Mouse (Mus musculus): ENCODE measurements around the gene BC061237.
"Not testable (repeated sequence)": the region's sequence is repeated elsewhere in the genome, so short reads cannot be mapped to it uniquely, and the experiment has no call there.

Gene BC061237

DNA sequence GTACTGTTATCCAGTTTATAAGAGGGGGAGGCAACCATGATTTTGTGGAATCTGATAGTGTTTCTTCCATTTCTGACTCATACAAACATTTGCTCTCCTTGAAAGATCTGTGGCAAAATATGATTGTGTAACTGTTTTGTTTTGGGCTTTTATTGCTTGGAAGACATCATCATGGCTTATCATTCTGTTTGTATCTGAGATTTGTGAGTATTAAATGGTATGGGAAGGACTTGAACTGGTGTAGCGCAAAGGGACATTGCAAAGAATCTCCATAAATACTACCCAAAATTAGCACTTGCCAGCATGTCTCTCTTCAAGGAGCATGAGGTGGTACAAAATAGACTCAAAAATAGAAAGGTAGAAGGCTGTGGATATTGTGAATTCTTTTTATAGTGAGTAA is at the start of gene BC061237:
Gene BC061237, plus strand, starts transcription at position 301 of the 400 bp plus-strand sequence.
- DNase-seq (ENCODE audit: low spot score) = not testable (repeated sequence)

DNA sequence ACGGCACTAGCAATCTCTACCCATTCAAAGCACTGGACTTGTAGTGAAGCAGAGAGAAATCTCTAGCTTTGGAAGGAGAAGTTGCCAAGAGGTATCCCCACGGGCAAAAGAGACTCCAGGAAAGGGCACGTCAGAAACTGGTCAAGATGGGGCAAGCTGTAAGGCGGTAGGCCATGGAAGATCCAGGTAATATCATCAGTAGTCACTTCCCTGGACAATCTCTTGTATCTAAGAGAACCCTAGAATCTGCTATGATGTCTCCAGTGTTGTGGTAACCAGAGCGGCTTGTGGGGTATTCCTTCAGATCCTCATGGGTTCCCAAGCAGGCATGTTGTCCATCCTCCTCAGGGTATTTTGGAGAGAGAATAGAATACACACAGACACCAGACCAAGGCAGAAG is 25.7 kb downstream of the BC061237 start, which contains the start of gene Gm17093:
Gene Gm17093, plus strand, starts transcription at position 301 of the 400 bp plus-strand sequence.
- not testable (repeated sequence) for DNase-seq (ENCODE audit: low spot score)

DNA sequence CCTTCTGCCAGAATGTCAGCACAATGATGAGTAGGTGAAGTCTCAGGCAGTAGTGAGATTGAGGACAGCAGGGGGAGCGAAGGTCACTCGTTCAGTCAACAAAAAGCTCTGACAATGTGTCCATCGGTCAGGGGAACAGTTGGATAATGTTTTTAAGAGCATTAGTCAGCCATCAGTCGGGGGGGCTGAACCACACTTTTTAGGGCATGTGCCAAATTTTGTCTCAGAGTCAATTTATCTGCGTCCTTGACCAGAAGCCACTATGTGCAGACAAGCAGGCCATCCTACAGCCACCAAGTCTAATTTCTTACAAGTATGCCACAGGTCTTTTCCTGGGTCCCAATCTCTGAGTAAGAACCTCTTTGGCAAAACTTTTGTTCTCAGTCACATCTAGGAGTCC is 55.7 kb downstream of the BC061237 start:
- not testable (repeated sequence) for DNase-seq (ENCODE audit: low spot score)
